Mouse (Mus musculus) kidney, adult 2 months (tissue): ENCODE measurements around the gene 4921507P07Rik.

Experiments
- CTCF ChIP-seq: fragments of 200-500 bp; conservative IDR thresholded peaks from 2 replicates; pipeline ENCODE4 v1.5.1; 2011; ENCODE audit warnings: low read depth, mild to moderate bottlenecking, control low read depth, low read length, moderate library complexity, mixed read lengths; ENCODE audit not compliant: insufficient read depth, insufficient read length
- POLR2A ChIP-seq: fragments of 200-500 bp; IDR thresholded peaks from one replicate; pipeline ENCODE4 v1.6.1; 2011; ENCODE audit warnings: low read depth, low read length, control low read depth

DNA sequence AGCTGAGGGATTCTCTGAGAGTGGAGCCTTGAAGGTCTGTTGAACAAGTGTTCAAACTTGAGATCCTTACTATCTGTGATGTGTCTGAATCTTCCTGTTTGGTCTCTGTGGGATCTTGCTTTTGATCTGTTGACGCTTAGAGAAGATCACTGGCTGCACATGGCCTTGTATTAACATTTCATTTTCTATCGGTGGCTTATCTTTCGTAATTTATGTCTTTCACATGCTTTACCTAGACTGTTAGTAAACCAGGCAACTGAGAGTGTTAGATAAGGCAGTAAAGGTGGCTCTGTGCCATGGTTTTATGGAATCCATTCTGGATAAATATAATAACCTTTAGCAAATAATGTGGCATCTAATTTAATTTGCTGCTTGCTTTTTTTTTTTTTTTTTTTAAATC, 6.2 kb downstream of the 4921507P07Rik start:
- TF ChIP-seq POLR2A, result no peak
- TF ChIP-seq CTCF, result no peak
